Mouse (Mus musculus) intestine, postnatal 0 days (tissue): ENCODE results near the gene Pnpla8. TPM values are rescaled to one million over a fixed set of nuclear protein-coding genes. Genes with fewer than 3 reads are reported as not detected.

Experiments
- ATAC-seq: fragments of 200-750 bp; cut with Nextera tagmentation; 2 replicates; pipeline ENCODE4 v1.8.0; 2017; ENCODE audit warnings: mild to moderate bottlenecking, moderate TSS enrichment, moderate library complexity
- H3K27ac ChIP-seq: fragments of 300-500 bp; sonication (generic); 2 replicates; pipeline ENCODE4 v1.5.1; 2014; ENCODE audit warnings: mild to moderate bottlenecking, low read depth, low read length, moderate library complexity
- H3K27me3 ChIP-seq: fragments of 300-500 bp; sonication (generic); replicated peaks from 2 replicates; pipeline ENCODE4 v1.6.1; 2014; ENCODE audit warnings: low read length, mixed read lengths; ENCODE audit not compliant: control insufficient read depth, insufficient read depth
- H3K36me3 ChIP-seq: fragments of 300-500 bp; sonication (generic); 2 replicates; pipeline ENCODE4 v1.6.1; 2014; ENCODE audit warnings: mild to moderate bottlenecking, moderate library complexity; ENCODE audit not compliant: control insufficient read depth, insufficient read depth
- H3K4me1 ChIP-seq: fragments of 300-500 bp; sonication (generic); replicated peaks from 2 replicates; pipeline ENCODE4 v1.6.1; 2014; ENCODE audit warnings: antibody characterized with exemption, low read length, mixed read lengths; ENCODE audit not compliant: control insufficient read depth, insufficient read depth
- H3K4me2 ChIP-seq: fragments of 300-500 bp; sonication (generic); replicated peaks from 2 replicates; pipeline ENCODE4 v1.6.1; 2014; ENCODE audit warnings: low read depth, mild to moderate bottlenecking, moderate library complexity
- H3K4me3 ChIP-seq: fragments of 300-500 bp; sonication (generic); 2 replicates; pipeline ENCODE4 v1.5.1; 2014; ENCODE audit warnings: low read depth, low read length
- H3K9ac ChIP-seq: fragments of 300-500 bp; sonication (generic); 2 replicates; pipeline ENCODE4 v1.6.1; 2014; ENCODE audit warnings: mild to moderate bottlenecking, low read depth, low read length
- H3K9me3 ChIP-seq: fragments of 300-500 bp; sonication (generic); 2 replicates; pipeline ENCODE4 v1.6.1; 2016; ENCODE audit warnings: mixed run types; ENCODE audit not compliant: control insufficient read depth
- CTCF ChIP-seq: sonication (generic); IDR thresholded peaks from 2 replicates; pipeline ENCODE4 v1.5.1; 2016; ENCODE audit warnings: low read depth, mild to moderate bottlenecking, control low read depth, antibody characterized with exemption, moderate library complexity
- WGBS: fragments of 180-500 bp; shearing (Covaris S2); extraction: QIAGEN DNeasy Blood & Tissue Kit; methylation state at CpG from one replicate; pipeline ENCODE4 v1.1.7; 2014; 5-methylcytosine and 5-hydroxymethylcytosine counted together
- polyA plus RNA-seq: library from polyadenylated mRNA; unstranded; fragments of >200 nt; fragmentation: Nextera tagmentation; extraction: Ambion mirVana; gene quantifications from 2 replicates; pipeline ENCODE4 v1.2.1, GENCODE M21; 2015

The Pnpla8 gene
- polyA plus RNA-seq, 1 experiment from 2014 or later = 55.2 TPM

GRCm38 (mm10) chr12:44286992-44287391 lies 65.8 kb downstream of the Pnpla8 start:
- H3K9ac ChIP-seq = no peak overlapping the region
- H3K9me3 ChIP-seq = no peaks in the 10 kb centered on the region
- no peaks in the 10 kb centered on the region for H3K4me1 ChIP-seq
- H3K27ac ChIP-seq = no peak overlapping the region
- H3K4me3 ChIP-seq = no peak overlapping the region
- H3K27me3 ChIP-seq = no peaks in the 10 kb centered on the region
- ATAC-seq = no peak
- peaks cover 28% of the 10 kb centered on the region; the same call in 1 of the 2 replicates for H3K36me3 ChIP-seq
- TF ChIP-seq CTCF = no peak
- H3K4me2 ChIP-seq = no peak overlapping the region
- 92% methylated on average over 8 of the region's 8 CpGs for WGBS

- ATAC-seq = no peak
Measured at GRCm38 (mm10) chr12:44292281-44292680, 71.1 kb downstream of the Pnpla8 start.

GRCm38 (mm10) chr12:44300793-44301192 lies 79.6 kb downstream of the Pnpla8 start:
- peaks cover 22% of the 10 kb centered on the region for H3K36me3 ChIP-seq
- H3K9me3 ChIP-seq = no peaks in the 10 kb centered on the region
- no peak for TF ChIP-seq CTCF
- no peaks in the 10 kb centered on the region for H3K27me3 ChIP-seq
- ATAC-seq = no peak
- H3K4me1 ChIP-seq = no peaks in the 10 kb centered on the region
- no peak overlapping the region for H3K4me3 ChIP-seq
- H3K27ac ChIP-seq = no peak overlapping the region
- no peak overlapping the region for H3K4me2 ChIP-seq
- H3K9ac ChIP-seq = no peak overlapping the region

More at GRCm38 (mm10) chr12:44292281-44292680, 71.1 kb downstream of the Pnpla8 start:
- peaks cover 17% of the 10 kb centered on the region for H3K36me3 ChIP-seq
- H3K9ac ChIP-seq = no peak overlapping the region
- no peak overlapping the region for H3K4me2 ChIP-seq
- H3K27ac ChIP-seq = no peak overlapping the region
- peak; percentile 87 for TF ChIP-seq CTCF
- H3K4me1 ChIP-seq = no peaks in the 10 kb centered on the region
- no peaks in the 10 kb centered on the region for H3K27me3 ChIP-seq
- H3K9me3 ChIP-seq = no peaks in the 10 kb centered on the region
- no peak overlapping the region for H3K4me3 ChIP-seq

GRCm38 (mm10) chr12:44304012-44304411 lies 82.8 kb downstream of the Pnpla8 start:
- 93% methylated on average over 1 of the region's 1 CpGs for WGBS
- no peak overlapping the region for H3K4me3 ChIP-seq
- H3K27me3 ChIP-seq = no peaks in the 10 kb centered on the region
- no peak for ATAC-seq
- H3K9me3 ChIP-seq = no peaks in the 10 kb centered on the region
- no peaks in the 10 kb centered on the region for H3K4me1 ChIP-seq
- H3K4me2 ChIP-seq = no peak overlapping the region
- H3K36me3 ChIP-seq = peaks cover 35% of the 10 kb centered on the region
- no peak overlapping the region for H3K9ac ChIP-seq
- H3K27ac ChIP-seq = no peak overlapping the region
- no peak for TF ChIP-seq CTCF

- H3K27ac ChIP-seq = no peak overlapping the region
- H3K9me3 ChIP-seq = no peaks in the 10 kb centered on the region
- no peaks in the 10 kb centered on the region for H3K27me3 ChIP-seq
- 91% methylated on average over 5 of the region's 5 CpGs for WGBS
- no peak for ATAC-seq
- no peak overlapping the region for H3K4me2 ChIP-seq
- no peak for TF ChIP-seq CTCF
- H3K4me3 ChIP-seq = no peak overlapping the region
- H3K9ac ChIP-seq = no peak overlapping the region
- H3K36me3 ChIP-seq = peaks cover 33% of the 10 kb centered on the region
- no peaks in the 10 kb centered on the region for H3K4me1 ChIP-seq
Measured at GRCm38 (mm10) chr12:44304869-44305268, 83.7 kb downstream of the Pnpla8 start.

- no peak overlapping the region for H3K4me2 ChIP-seq
- H3K4me3 ChIP-seq = no peak overlapping the region
- H3K9ac ChIP-seq = no peak overlapping the region
- H3K4me1 ChIP-seq = no peaks in the 10 kb centered on the region
- TF ChIP-seq CTCF = no peak
- H3K27me3 ChIP-seq = no peaks in the 10 kb centered on the region
- peaks cover 28% of the 10 kb centered on the region for H3K36me3 ChIP-seq
- 92% methylated on average over 3 of the region's 3 CpGs for WGBS
- H3K27ac ChIP-seq = no peak overlapping the region
- no peak for ATAC-seq
- no peaks in the 10 kb centered on the region for H3K9me3 ChIP-seq
Measured at GRCm38 (mm10) chr12:44308221-44308620, 87.1 kb downstream of the Pnpla8 start.

GRCm38 (mm10) chr12:44315212-44315611 lies 94.0 kb downstream of the Pnpla8 start:
- TF ChIP-seq CTCF = no peak
- no peak overlapping the region for H3K27ac ChIP-seq
- H3K4me2 ChIP-seq = no peak overlapping the region
- 88% methylated on average over 2 of the region's 2 CpGs for WGBS
- ATAC-seq = no peak
- H3K36me3 ChIP-seq = peaks cover 3% of the 10 kb centered on the region; the same call in 1 of the 2 replicates
- H3K9me3 ChIP-seq = no peaks in the 10 kb centered on the region
- H3K4me1 ChIP-seq = no peaks in the 10 kb centered on the region
- H3K27me3 ChIP-seq = no peaks in the 10 kb centered on the region
- H3K4me3 ChIP-seq = no peak overlapping the region
- no peak overlapping the region for H3K9ac ChIP-seq
